Mouse (Mus musculus) liver, embryonic 15.5 days (tissue): ENCODE data around the gene Slc39a11. TPM values are rescaled to one million over a fixed set of nuclear protein-coding genes. Genes with fewer than 3 reads are reported as not detected.

Experiments
- ATAC-seq: fragments of 200-750 bp; cut with Nextera tagmentation; 2 replicates; pipeline ENCODE4 v1.8.0; 2017; ENCODE audit warnings: moderate number of reproducible peaks, mild to moderate bottlenecking, moderate library complexity; ENCODE audit not compliant: insufficient read depth
- H3K27ac ChIP-seq: fragments of 300-500 bp; sonication (generic); replicated peaks from 2 replicates; pipeline ENCODE4 v1.5.1; 2015; ENCODE audit warnings: mild to moderate bottlenecking, inconsistent platforms
- H3K27me3 ChIP-seq: fragments of 300-500 bp; sonication (generic); 2 replicates; pipeline ENCODE4 v1.6.1; 2015; ENCODE audit warnings: mild to moderate bottlenecking, inconsistent platforms
- H3K36me3 ChIP-seq: fragments of 300-500 bp; sonication (generic); replicated peaks from 2 replicates; pipeline ENCODE4 v1.6.1; 2015; ENCODE audit warnings: moderate library complexity, mild to moderate bottlenecking, inconsistent platforms
- H3K4me1 ChIP-seq: fragments of 300-500 bp; sonication (generic); replicated peaks from 2 replicates; pipeline ENCODE4 v1.6.1; 2015; ENCODE audit warnings: inconsistent platforms
- H3K4me2 ChIP-seq: fragments of 300-500 bp; sonication (generic); 2 replicates; pipeline ENCODE4 v1.6.1; 2015; ENCODE audit warnings: moderate library complexity, mild to moderate bottlenecking, inconsistent platforms
- H3K4me3 ChIP-seq: fragments of 300-500 bp; sonication (generic); replicated peaks from 2 replicates; pipeline ENCODE4 v1.5.1; 2015; ENCODE audit warnings: mild to moderate bottlenecking, inconsistent platforms
- H3K9ac ChIP-seq: fragments of 300-500 bp; sonication (generic); 2 replicates; pipeline ENCODE4 v1.6.1; 2015; ENCODE audit warnings: moderate library complexity, mild to moderate bottlenecking, inconsistent platforms
- H3K9me3 ChIP-seq: fragments of 300-500 bp; sonication (generic); replicated peaks from 2 replicates; pipeline ENCODE4 v1.6.1; 2016; ENCODE audit warnings: inconsistent platforms
- WGBS: fragments of 180-500 bp; shearing (Covaris S2); methylation state at CpG from one replicate; pipeline ENCODE4 v1.1.7; 2015; ENCODE audit warnings: mixed read lengths; ENCODE audit not compliant: insufficient replicate concordance; 5-methylcytosine and 5-hydroxymethylcytosine counted together
- polyA plus RNA-seq: library from polyadenylated mRNA; unstranded; fragments of >200 nt; fragmentation: Nextera tagmentation; extraction: Ambion mirVana; gene quantifications from 2 replicates; pipeline ENCODE4 v1.2.1, GENCODE M21; 2015

Slc39a11 gene
- polyA plus RNA-seq, 1 experiment from 2014 or later = 12.4 TPM

GRCm38 (mm10) chr11:113539502-113540209 lies 110.2 kb downstream of the Slc39a11 start:
- Histone ChIP-seq H3K9me3 (no peaks in the 10 kb centered on the region), H3K4me2 (no peak overlapping the region), H3K4me1 (peaks cover 2% of the 10 kb centered on the region; the same call in 1 of the 2 replicates), H3K36me3 (peaks cover 9% of the 10 kb centered on the region; the same call in 1 of the 2 replicates), H3K4me3 (no peak overlapping the region), H3K27me3 (no peaks in the 10 kb centered on the region), H3K27ac (no peak overlapping the region), H3K9ac (no peak overlapping the region)
- 69% methylated on average over 15 of the region's 15 CpGs for WGBS
- no peak for ATAC-seq

GRCm38 (mm10) chr11:113539079-113539478 lies 110.8 kb downstream of the Slc39a11 start:
- H3K36me3 ChIP-seq = peaks cover 9% of the 10 kb centered on the region; the same call in 1 of the 2 replicates
- peaks cover 2% of the 10 kb centered on the region; the same call in 1 of the 2 replicates for H3K4me1 ChIP-seq
- no peaks in the 10 kb centered on the region for H3K27me3 ChIP-seq
- WGBS = 67% methylated on average over 6 of the region's 6 CpGs
- no peak for ATAC-seq
- H3K4me3 ChIP-seq = no peak overlapping the region
- H3K9ac ChIP-seq = no peak overlapping the region
- H3K4me2 ChIP-seq = no peak overlapping the region
- H3K9me3 ChIP-seq = no peaks in the 10 kb centered on the region
- no peak overlapping the region for H3K27ac ChIP-seq

- ATAC-seq = no peak
- Histone ChIP-seq H3K27ac (no peak overlapping the region), H3K27me3 (no peaks in the 10 kb centered on the region), H3K4me2 (no peak overlapping the region), H3K9me3 (no peaks in the 10 kb centered on the region), H3K4me3 (no peak overlapping the region), H3K36me3 (peaks cover 9% of the 10 kb centered on the region; the same call in 1 of the 2 replicates), H3K9ac (no peak overlapping the region), H3K4me1 (peaks cover 2% of the 10 kb centered on the region; the same call in 1 of the 2 replicates)
- WGBS = 65% methylated on average over 4 of the region's 4 CpGs
These were observed 111.4 kb downstream of the Slc39a11 start for GRCm38 (mm10) chr11:113538406-113538917.

GRCm38 (mm10) chr11:113537715-113538114 lies 112.2 kb downstream of the Slc39a11 start:
- ATAC-seq = no peak
- 68% methylated on average over 7 of the region's 7 CpGs for WGBS
- no peaks in the 10 kb centered on the region for H3K27me3 ChIP-seq
- no peaks in the 10 kb centered on the region for H3K9me3 ChIP-seq
- H3K4me1 ChIP-seq = peaks cover 2% of the 10 kb centered on the region; the same call in 1 of the 2 replicates
- no peak overlapping the region for H3K27ac ChIP-seq
- no peak overlapping the region for H3K4me2 ChIP-seq
- no peak overlapping the region for H3K9ac ChIP-seq
- no peak overlapping the region for H3K4me3 ChIP-seq
- peaks cover 9% of the 10 kb centered on the region; the same call in 1 of the 2 replicates for H3K36me3 ChIP-seq

GRCm38 (mm10) chr11:113537199-113537586 lies 112.7 kb downstream of the Slc39a11 start:
- H3K36me3 ChIP-seq = peaks cover 9% of the 10 kb centered on the region; the same call in 1 of the 2 replicates
- H3K4me1 ChIP-seq = peaks cover 2% of the 10 kb centered on the region; the same call in 1 of the 2 replicates
- no peaks in the 10 kb centered on the region for H3K9me3 ChIP-seq
- ATAC-seq = no peak
- 68% methylated on average over 8 of the region's 8 CpGs for WGBS
- H3K4me2 ChIP-seq = no peak overlapping the region
- H3K27me3 ChIP-seq = no peaks in the 10 kb centered on the region
- H3K9ac ChIP-seq = no peak overlapping the region
- no peak overlapping the region for H3K4me3 ChIP-seq
- no peak overlapping the region for H3K27ac ChIP-seq

- H3K27ac ChIP-seq = no peak overlapping the region
- ATAC-seq = no peak
- H3K9me3 ChIP-seq = no peaks in the 10 kb centered on the region
- no peak overlapping the region for H3K4me3 ChIP-seq
- H3K9ac ChIP-seq = no peak overlapping the region
- H3K4me1 ChIP-seq = peaks cover 2% of the 10 kb centered on the region; the same call in 1 of the 2 replicates
- WGBS = 74% methylated on average over 16 of the region's 16 CpGs
- H3K36me3 ChIP-seq = peaks cover 2% of the 10 kb centered on the region; the same call in 1 of the 2 replicates
- no peaks in the 10 kb centered on the region for H3K27me3 ChIP-seq
- H3K4me2 ChIP-seq = no peak overlapping the region
These were observed 113.3 kb downstream of the Slc39a11 start for GRCm38 (mm10) chr11:113536308-113537198.

GRCm38 (mm10) chr11:113534341-113534740 lies 115.5 kb downstream of the Slc39a11 start:
- Histone ChIP-seq H3K27ac (no peak overlapping the region), H3K4me1 (peaks cover 2% of the 10 kb centered on the region; the same call in 1 of the 2 replicates), H3K4me3 (no peak overlapping the region), H3K9ac (no peak overlapping the region), H3K27me3 (no peaks in the 10 kb centered on the region), H3K9me3 (no peaks in the 10 kb centered on the region), H3K4me2 (no peak overlapping the region), H3K36me3 (no peaks in the 10 kb centered on the region)
- ATAC-seq = no peak
- WGBS = 58% methylated on average over 11 of the region's 11 CpGs

GRCm38 (mm10) chr11:113533931-113534330 lies 115.9 kb downstream of the Slc39a11 start:
- Histone ChIP-seq H3K9ac (no peak overlapping the region), H3K27me3 (no peaks in the 10 kb centered on the region), H3K4me1 (peaks cover under 1% of the 10 kb centered on the region; the same call in 1 of the 2 replicates), H3K4me3 (no peak overlapping the region), H3K4me2 (no peak overlapping the region), H3K27ac (no peak overlapping the region), H3K9me3 (no peaks in the 10 kb centered on the region), H3K36me3 (no peaks in the 10 kb centered on the region)
- WGBS = 60% methylated on average over 7 of the region's 7 CpGs
- ATAC-seq = no peak

- Histone ChIP-seq H3K4me2 (no peak overlapping the region), H3K9me3 (no peaks in the 10 kb centered on the region), H3K36me3 (no peaks in the 10 kb centered on the region), H3K27me3 (no peaks in the 10 kb centered on the region), H3K9ac (no peak overlapping the region), H3K4me1 (no peaks in the 10 kb centered on the region), H3K4me3 (no peak overlapping the region), H3K27ac (no peak overlapping the region)
- WGBS = 80% methylated on average over 3 of the region's 3 CpGs
- no peak for ATAC-seq
These were observed 121.5 kb downstream of the Slc39a11 start for GRCm38 (mm10) chr11:113528391-113528790.

GRCm38 (mm10) chr11:113525731-113526130 lies 124.1 kb downstream of the Slc39a11 start:
- Histone ChIP-seq H3K27me3 (no peaks in the 10 kb centered on the region), H3K27ac (no peak overlapping the region), H3K9me3 (no peaks in the 10 kb centered on the region), H3K4me1 (no peaks in the 10 kb centered on the region), H3K9ac (no peak overlapping the region), H3K4me3 (no peak overlapping the region), H3K4me2 (no peak overlapping the region), H3K36me3 (no peaks in the 10 kb centered on the region)
- WGBS = 74% methylated on average over 18 of the region's 18 CpGs
- ATAC-seq = no peak

- Histone ChIP-seq H3K27me3 (no peaks in the 10 kb centered on the region), H3K4me1 (peaks cover 8% of the 10 kb centered on the region), H3K27ac (no peak overlapping the region), H3K9ac (no peak overlapping the region), H3K4me3 (no peak overlapping the region), H3K4me2 (no peak overlapping the region), H3K36me3 (no peaks in the 10 kb centered on the region), H3K9me3 (no peaks in the 10 kb centered on the region)
- ATAC-seq = no peak
- WGBS = 65% methylated on average over 4 of the region's 4 CpGs
These were observed 127.2 kb downstream of the Slc39a11 start for GRCm38 (mm10) chr11:113522726-113523125.
